Mouse (Mus musculus): Measurements from ENCODE around the gene Unc13d.

The Unc13d gene

DNA sequence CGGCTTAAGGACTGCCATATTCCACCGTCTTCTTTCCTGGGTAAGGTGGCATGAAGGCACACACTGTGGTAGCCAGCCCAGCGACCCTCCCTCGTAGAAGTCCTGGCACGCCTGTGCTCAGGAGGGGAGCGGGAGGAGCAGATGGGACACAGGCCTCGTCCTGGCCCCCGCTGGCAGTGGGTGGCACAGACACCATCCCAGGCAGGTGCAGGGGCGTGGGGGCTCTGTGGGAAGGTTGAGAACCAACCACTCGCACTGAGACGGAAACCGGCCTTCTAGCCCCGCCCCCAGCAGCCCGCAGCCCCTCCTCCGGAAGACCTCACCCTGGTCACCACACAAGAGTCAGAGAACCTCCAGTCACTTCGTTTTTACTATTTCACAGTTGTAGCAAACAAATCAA, 460 bp upstream of the Unc13d start:
- no peak for DNase-seq (ENCODE audit: low read depth, low spot score)

- peak; percentile 42 for DNase-seq (ENCODE audit: low read depth, low spot score)
These were observed 925 bp downstream of the Unc13d start for GRCm38 (mm10) chr11:116076836-116077235.

GRCm38 (mm10) chr11:116076266-116076540, 1.6 kb downstream of the Unc13d start:
- no peak for DNase-seq (ENCODE audit: low read depth, low spot score)

- no peak for DNase-seq (ENCODE audit: low read depth, low spot score)
These were observed 2.1 kb downstream of the Unc13d start for GRCm38 (mm10) chr11:116075539-116076265.

DNA sequence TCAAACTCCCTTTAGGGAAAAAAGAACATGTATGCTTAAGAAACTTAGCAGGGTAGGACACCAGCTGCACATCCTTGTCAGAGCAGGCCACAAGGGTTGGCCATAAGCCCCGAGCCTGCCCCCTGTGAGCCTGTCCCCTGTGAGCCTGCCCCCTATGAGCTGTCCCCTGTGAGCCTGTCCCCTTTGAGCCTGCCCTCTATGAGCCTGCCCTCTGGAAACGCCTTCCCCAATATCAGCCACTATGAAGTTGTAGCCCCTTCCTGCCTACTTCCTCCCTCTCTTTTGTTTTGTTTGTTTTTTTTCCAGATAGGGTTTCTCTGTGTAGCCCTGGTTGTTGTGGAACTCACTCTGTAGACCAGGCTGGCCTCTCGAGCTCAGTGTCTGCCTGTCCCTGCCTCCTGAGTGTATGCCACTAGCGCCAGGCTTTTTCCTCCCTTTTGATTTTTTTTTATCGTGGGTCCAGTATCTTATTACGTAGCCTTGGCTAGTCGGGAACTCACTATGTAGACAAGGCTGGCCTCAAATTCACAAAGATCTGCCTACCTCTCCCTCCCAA, 3.2 kb downstream of the Unc13d start:
- DNase-seq (ENCODE audit: low read depth, low spot score): no peak

DNA sequence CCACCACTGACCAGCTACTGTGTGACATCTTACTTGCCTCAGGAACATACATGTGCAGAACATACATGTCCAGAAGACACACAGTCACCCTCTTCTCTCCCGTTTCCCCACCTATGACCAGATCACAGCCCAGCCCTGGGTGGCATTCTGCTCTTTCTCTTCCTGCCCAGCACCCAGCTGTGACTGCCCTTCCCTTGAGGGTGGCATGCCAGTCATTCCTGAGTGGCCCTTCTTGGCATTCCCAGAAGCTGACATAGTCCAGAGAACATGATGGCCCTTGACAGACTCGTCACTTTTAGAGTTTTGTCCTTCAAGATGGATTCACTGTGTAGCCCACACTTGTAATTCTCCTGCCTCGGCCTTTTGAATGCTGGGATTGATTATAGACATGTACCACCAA, 5.2 kb downstream of the Unc13d start:
- DNase-seq (ENCODE audit: low read depth, low spot score): no peak

DNA sequence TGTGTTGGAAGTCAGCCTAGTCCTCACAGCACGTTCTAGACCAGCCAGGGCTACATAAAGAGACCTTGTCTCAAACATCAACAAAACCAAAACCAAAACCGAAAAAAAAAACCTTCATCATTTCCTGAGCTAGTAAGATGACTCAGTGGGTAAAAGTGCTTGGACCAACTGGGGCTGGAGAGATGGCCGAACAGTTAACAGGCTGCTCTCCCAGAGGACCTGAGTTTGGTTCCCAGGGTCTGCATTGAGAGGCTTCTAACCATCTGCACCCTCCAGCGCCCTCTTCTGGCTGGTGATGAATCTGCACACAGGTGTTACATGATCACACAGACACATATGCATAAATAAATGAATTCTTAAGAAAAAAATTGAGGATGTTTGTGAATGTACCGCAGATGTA, 6.3 kb downstream of the Unc13d start:
- peak; percentile 55 for DNase-seq (ENCODE audit: low read depth, low spot score)

DNA sequence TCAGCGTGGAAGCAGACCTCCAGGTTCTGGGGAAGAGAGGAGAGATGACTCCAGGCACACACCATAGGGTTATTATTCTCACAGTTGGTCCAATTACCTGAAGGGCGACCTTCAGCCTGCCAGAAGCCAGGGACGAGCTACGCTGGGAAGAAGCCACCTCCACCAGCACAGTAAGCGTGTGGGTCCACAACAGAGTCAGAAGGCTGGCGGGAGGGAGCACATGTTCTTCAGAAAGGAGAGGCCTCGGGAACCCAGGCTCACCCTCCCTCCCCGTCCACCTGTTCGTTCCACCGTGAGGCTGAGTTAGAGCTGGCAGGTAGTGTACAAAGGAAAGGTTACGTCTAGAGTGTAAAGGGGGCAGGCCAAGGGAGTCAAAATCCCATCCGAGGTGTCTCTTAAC, 12.4 kb downstream of the Unc13d start:
- no peak for DNase-seq (ENCODE audit: low read depth, low spot score)

- DNase-seq (ENCODE audit: low read depth, low spot score): no peak
These were observed 13.4 kb downstream of the Unc13d start for GRCm38 (mm10) chr11:116064187-116064867.

- DNase-seq (ENCODE audit: low read depth, low spot score): no peak
These were observed 14.2 kb downstream of the Unc13d start for GRCm38 (mm10) chr11:116063562-116063961.

DNA sequence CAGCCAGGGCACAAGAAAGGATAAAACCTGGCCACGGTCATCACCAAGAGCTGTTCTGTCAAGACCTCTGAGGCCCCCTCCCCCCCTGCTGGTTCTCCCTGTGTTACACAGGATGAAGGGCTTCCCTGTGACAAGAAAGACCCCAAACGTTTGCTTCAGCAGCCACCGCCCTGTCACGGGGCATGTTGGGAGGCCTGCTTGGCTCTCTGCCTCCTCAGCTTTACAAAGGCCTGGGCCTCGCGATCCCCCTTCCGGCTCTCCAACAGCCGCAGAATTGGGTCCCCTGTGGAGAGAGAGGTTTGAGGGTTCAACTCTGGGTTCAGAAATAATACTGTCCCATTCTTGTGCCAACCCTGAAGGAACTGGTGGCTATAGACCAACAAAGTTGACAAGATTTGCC, 15.2 kb downstream of the Unc13d start:
- DNase-seq (ENCODE audit: low read depth, low spot score): no peak

GRCm38 (mm10) chr11:116061641-116062415, 15.9 kb downstream of the Unc13d start:
- no peak for DNase-seq (ENCODE audit: low read depth, low spot score)

- no peak for DNase-seq (ENCODE audit: low read depth, low spot score)
These were observed 17.2 kb downstream of the Unc13d start for GRCm38 (mm10) chr11:116060596-116060995.

DNA sequence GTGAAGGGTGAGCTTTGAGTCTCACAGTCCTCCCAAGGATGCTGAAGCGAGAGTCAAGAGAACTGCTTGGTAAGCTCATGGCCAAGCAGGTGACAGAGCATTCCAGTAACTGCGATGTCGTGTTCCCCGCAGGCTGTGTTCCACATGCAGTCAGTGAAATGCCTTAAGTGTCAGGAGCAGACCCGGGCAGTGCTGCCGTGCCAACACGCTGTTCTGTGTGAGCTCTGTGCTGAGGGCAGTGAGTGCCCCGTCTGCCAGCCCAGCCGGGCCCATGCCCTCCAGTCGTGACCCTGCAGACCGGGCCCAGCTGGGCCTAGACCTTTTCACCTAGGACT, 18.1 kb downstream of the Unc13d start:
- DNase-seq (ENCODE audit: low read depth, low spot score): no peak

DNA sequence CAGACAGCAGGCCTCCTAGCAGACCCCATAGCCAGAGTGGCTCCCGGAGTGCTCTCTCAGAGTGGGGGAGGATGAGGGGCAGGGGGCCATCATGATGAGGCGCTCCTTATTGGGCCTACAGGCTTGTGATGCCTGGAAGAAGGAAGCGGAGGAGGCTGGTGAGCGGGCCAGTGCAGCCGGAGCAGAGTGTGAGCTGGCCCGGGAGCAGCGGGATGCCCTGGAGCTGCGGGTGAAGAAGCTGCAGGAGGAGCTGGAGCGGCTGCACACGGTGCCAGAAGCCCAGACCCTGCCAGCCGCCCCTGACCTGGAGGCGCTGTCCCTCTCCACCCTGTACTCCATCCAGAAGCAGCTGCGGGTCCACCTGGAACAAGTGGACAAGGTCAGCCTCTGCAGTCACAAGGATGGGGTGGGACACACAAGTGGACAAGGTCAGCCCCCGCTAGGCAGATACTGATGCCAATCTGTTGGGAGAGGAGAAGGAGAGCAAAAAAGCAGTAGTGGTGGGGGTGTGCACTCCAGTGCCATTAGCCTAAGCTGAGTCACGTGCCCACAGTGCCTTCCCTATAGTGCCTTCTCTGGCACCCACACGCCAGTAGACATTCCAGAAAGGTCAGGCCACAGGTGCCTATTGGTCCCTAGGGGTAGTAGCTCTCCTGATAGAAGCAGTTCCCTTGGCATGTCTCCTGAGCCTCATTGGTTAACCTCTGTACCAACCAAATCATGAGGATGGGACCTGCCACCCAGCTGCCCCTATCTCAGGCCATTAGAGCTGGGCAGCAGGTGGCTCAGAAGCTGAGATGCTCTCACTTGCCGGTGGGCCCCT, 18.7 kb downstream of the Unc13d start:
- no peak for DNase-seq (ENCODE audit: low read depth, low spot score)

- no peak for DNase-seq (ENCODE audit: low read depth, low spot score)
These were observed 19.6 kb downstream of the Unc13d start for GRCm38 (mm10) chr11:116058022-116058614.

DNA sequence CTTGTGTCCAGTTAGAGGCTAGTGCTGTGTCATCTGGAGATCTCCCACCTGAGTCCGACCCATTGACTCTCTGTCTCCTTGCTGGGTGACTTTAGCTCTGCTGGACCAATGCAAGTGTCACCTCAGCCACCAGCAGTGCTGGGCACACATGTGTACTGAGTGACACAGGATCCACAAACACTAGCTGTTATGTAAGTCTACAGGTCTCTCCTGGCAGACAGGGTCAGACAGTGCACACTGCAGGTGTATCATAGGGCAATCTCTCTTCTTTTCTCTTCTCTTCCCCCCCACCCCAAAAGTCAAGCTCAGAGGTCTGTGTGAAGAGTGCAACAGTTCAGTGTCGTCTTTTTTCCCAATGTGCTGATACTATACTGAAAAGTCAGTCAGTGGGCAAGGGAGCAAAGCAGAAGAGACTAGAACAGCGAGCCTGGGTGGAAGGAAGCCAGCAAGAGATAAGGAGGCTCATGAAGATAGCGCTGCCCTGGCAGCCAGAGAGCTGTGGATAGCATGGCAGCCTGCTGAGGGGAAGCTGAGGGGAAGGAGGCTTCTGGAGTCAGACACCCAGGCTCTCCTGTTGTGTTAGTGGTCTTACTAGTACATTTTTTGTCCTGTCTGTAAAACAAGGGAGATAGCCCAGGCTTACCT, 20.4 kb downstream of the Unc13d start:
- peak; percentile 29 for DNase-seq (ENCODE audit: low read depth, low spot score)

DNA sequence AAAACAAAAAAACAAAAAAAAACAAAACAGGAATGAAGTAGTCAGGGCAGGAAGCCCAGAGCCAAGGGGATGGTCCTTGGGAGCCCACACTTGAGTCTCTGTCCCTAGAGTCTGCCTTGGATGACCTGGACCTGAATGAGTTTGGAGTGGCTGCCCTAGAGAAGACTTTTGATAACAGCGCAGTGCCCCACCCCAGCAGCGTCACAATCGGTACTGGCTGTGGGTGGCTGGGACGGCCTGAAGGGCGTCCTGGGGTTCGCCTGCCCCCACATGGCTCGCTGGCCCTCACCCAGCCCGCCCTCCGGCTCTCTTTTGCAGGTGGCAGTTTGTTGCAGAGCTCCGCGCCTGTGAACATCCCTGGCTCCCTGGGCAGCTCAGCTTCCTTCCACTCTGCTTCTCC, 21.9 kb downstream of the Unc13d start:
- no peak for DNase-seq (ENCODE audit: low read depth, low spot score)

GRCm38 (mm10) chr11:116053510-116054229, 24.1 kb downstream of the Unc13d start:
- DNase-seq (ENCODE audit: low read depth, low spot score): no peak

- DNase-seq (ENCODE audit: low read depth, low spot score): no peak
These were observed 27.6 kb downstream of the Unc13d start for GRCm38 (mm10) chr11:116050196-116050595.
